Mouse (Mus musculus): Measurements from ENCODE around the gene Hoxa10. TPM values are rescaled to one million over a fixed set of nuclear protein-coding genes. Genes with fewer than 3 reads are reported as not detected.

Hoxa10 gene
- total RNA-seq, 1 experiment from 2014 or later: not detected

DNA sequence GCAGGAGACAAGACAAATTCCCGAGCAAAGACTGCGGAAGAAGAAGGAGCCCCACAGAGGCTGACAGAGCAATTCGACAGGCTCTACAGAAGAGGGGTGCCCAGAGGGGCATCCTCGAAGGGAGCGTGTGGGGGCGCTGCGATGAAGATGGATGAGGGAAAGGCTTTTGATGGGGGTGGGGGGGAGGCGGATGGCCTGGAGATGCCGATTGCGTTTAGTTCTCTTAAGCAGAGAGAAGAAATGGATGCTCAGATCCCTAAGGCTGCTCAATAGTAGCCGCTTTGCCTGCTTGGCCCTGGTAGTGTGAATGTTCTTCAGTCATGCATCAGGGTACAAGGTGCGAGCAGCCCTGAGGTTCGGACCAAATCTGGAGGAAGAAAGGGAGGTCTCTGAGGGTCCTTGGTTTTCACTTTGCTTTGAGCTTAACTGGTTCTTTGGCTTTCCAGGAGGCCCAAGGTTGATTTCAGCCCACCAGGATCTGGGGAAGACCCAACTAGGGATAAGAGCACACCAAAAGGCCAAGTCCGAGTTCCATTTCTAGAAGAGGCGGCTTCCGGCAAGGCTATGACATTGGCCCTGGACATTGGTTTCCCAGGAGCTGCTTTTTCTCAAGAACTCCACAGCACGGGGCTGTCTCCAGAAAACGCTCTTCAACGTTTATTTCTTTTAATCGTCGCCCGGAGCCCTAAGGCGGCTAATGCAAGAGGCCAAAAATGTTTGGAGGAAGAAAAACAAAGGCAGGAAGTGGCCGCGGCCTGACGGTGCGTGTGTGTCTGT is 8.2 kb upstream of the Hoxa10 start:
- ATAC-seq (ENCODE audit: extremely low read depth, insufficient number of reproducible peaks, low FRiP score, poor library complexity, severe bottlenecking): no peak

DNA sequence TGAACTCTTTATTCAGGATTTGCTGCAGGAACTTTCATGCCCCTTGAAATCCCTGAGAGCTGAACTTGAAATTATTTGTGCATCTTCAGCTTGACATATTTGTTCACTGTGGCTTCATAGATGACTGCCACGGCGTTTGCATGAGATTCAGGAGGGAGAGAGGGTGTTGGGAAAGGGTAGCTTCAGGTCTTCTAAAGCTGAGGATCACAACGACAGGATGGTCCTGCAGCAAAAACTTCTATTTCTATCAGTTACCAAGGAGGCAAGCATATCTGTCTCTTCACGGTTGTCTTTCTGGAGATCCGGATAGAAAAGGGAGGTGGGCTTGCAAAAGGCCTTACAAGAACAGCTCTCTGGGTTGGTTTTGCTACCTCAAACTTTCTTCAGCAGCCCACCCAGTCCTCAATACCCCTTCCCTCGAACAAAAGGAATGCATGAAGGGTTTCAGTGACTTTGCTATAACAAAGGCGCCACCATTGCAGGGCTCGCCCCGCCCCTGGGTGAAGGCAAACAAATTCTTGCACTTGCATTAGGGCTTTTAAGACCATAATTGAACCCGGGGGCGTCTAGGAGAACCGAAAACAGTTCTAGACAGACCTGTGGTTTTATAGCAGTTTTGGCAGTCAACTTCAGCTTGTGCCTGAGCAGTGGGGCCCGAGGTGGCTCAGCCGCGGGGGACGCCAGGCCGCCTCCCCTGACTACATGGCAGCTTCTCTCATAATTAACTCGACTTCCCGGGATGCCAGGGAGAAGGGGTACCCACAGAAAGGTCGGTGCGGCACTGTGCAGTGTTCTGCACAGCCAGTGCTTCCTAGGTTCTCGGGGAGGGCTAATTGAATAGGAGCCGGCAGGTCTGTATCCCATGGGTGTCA is 7.3 kb upstream of the Hoxa10 start:
- no peak for ATAC-seq (ENCODE audit: extremely low read depth, insufficient number of reproducible peaks, low FRiP score, poor library complexity, severe bottlenecking)

DNA sequence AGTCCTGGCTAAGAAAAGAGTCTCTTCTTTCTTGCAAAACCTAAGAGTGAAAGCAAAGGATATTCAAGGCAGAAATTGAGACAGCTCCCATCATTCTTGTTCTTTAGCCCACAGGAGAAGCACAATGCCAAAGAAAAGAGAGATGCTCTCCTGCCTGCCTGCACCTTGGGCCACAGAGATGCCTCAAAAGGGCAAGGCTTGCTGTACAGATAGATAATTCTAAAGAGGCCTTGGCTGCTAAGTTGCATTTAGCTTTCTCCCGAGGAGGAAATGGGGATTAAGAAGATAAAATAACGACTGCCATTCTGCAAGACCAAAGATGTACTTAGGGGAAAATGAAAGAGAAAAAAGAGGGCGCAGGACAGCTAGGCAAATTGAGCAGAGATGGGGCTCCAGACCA is 6.3 kb upstream of the Hoxa10 start:
- no peak for ATAC-seq (ENCODE audit: extremely low read depth, insufficient number of reproducible peaks, low FRiP score, poor library complexity, severe bottlenecking)

DNA sequence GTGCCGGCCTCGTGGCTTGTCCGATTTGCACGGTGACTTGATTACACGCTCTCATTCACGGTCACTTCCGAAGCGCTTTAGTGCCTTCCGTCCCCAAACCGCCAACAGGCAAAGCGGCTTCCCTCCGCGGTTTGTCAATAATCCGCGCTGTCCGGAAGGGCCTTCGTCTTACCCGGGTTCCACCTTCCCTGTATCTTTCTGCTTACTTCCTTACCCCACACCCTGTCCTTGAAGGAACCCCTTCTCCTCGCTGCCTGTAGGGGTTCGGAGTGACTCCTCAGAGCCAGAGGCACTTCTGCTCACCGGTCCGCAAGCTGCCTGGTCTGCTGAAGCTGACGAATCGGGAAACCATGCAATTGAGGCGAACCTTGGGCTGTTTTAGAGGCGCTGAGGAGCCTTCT is 5.7 kb upstream of the Hoxa10 start:
- 0 out of 2 replicates have a peak, but pooled peaks have one; percentile 27 for ATAC-seq (ENCODE audit: extremely low read depth, insufficient number of reproducible peaks, low FRiP score, poor library complexity, severe bottlenecking)

DNA sequence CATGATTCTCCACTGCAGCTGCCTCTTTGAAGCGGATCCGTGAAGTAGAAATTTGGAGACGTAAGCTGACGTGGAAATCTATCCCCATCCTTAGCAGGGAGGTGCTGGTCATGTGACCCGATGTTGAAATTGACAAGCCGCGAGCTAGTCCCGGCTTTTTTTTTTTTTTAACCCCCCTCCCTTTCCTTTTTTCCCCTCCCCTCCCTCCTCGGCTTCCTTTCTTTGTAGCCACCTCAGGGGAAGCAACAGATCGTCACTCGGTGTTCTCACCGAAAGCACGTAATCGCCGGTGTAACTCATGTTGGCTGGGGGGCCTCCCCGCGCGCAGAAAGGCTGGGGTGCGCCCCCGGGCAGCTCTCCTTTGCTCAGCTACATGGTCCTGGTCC is 5.1 kb upstream of the Hoxa10 start, which contains the start of gene Hoxa11:
TSS of gene Hoxa11 (minus strand) at position 54 of the 386 bp plus-strand sequence.
- ATAC-seq (ENCODE audit: extremely low read depth, insufficient number of reproducible peaks, low FRiP score, poor library complexity, severe bottlenecking): no peak

DNA sequence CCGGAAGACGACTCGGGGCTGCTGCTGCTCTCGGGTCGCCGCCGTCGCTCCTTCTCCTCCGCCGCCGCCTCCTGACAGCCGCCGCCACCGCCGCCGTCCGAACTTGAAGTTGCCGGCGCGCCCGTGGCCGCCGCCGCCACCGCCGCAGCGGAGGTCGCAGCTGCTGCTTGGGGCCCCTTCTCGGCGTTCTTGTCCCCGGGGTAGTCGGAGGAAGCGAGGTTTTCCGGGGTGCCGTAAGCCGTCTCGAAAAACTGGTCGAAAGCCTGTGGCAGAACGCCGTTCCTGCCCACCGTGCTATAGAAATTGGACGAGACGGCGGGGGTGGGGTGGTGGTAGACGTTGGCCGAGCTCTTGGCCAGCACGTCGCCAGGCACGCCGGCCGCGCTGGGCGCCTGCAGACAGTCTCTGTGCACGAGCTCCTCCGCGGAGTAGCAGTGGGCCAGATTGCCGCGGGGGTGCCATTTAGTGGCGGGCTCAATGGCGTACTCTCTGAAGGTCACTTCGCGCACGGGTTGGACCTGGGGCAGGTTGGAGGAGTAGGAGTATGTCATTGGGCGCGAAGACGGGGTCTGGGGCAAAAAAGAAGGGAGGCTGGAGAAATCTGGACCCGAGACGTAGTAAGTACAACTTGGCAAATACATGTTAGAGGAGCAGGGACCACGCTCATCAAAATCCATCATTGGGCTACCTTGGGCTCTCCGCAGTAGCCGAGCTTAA is 4.5 kb upstream of the Hoxa10 start:
- no peak for ATAC-seq (ENCODE audit: extremely low read depth, insufficient number of reproducible peaks, low FRiP score, poor library complexity, severe bottlenecking)

DNA sequence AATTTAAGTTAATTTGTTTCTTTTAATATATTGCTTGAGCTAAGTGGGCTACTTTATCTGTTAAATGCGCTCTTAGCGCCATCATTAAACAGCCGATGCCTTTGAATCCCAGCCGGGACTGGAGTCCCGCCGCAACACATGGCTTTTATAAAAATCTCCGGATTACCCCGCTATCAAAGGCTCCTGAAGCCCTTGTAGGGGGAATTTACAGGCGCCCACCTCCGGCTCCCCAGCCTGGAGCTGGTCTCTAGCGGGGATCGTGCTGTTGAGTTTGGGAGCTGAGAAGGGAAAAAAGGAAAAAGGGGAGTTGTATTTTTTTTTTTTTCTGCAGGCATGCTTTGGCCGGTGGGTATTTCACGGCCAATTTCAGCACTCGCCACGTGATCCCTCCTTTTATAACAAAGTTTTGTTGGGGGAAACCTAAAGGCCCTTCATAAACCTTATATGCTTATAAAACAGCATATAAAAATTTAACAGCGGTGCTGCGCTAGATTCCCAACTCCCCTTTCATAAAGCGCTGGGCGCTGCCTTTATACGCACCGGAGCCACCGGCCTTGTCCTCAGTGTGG is 3.9 kb upstream of the Hoxa10 start:
- ATAC-seq (ENCODE audit: extremely low read depth, insufficient number of reproducible peaks, low FRiP score, poor library complexity, severe bottlenecking): no peak

DNA sequence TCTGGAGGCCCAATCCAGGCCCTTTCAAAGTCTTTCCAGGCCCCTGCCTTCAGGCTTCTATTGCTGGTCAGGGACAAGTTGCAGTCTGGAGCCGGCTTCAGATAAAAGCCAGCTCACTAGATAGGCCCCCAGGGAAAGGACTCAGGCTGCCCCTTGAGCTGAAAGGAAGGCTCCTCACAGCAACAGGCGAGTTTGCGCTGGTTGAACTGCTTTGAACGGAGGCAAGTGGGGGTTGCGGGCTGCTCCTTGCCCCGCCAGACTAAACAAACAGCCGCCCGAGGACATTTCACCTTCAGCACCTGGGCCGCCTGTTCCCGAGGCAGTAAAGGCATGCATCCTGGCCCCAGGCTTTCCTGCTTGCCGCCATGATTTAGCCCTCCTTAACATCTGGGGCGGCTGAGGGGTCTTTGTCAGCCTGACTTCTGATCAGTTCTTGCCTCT is 3.0 kb upstream of the Hoxa10 start:
- ATAC-seq (ENCODE audit: extremely low read depth, insufficient number of reproducible peaks, low FRiP score, poor library complexity, severe bottlenecking): no peak

DNA sequence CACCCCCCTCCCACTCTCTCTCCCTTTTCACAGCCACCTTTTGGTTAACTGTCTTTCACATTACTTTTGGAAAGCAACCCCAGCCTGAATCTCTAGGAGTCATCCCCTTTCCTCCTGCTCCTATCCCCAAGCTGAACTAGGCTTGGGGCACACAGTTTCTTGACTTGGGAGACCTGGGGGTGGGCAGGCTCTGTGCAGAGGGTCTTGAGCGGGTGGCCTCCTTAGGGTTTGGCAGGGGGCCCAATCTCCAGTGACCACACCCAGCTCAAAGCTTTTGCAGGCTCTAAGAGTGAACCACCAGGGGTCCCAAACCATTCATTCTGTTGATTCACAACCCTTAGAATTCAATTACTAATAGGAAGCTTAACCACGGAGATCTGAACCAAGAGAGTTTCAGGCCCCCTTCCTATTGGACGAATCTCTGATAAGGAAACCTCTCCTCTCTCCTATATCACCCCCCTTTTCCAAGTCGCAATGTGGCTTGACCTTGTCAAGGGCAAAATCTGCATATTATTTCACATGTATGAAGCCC is 2.2 kb upstream of the Hoxa10 start:
- ATAC-seq (ENCODE audit: extremely low read depth, insufficient number of reproducible peaks, low FRiP score, poor library complexity, severe bottlenecking): no peak

DNA sequence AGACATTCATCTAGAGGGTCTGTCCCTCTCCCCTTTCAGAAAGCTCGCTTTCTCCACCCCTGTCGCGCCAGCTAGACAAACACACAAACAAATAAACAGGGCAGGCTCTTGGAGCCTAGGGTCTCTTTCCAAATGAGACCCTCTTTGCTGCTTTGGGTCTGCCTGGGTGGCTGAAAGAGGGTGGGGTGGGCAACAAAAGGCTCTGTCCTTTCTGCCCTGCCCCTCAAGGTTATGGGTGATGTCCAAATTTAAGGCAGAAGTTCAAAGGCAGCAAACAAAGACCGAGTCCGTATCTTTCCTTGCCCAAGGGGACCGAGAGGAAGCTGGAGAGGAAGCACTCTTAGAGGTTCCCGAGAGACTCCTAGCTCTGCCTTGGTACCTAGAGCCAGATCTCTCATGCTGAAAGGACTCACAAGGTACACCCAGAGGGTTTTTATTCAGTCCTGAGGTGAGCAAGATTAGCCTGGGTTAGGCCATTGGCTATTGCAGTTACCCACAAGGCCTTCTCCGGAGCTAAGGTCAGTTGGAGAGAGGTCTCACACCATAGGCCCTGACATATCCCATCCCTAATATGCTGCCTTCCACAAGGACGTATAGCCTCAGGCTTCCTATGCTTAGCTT is 457 bp upstream of the Hoxa10 start:
- ATAC-seq (ENCODE audit: extremely low read depth, insufficient number of reproducible peaks, low FRiP score, poor library complexity, severe bottlenecking): no peak

DNA sequence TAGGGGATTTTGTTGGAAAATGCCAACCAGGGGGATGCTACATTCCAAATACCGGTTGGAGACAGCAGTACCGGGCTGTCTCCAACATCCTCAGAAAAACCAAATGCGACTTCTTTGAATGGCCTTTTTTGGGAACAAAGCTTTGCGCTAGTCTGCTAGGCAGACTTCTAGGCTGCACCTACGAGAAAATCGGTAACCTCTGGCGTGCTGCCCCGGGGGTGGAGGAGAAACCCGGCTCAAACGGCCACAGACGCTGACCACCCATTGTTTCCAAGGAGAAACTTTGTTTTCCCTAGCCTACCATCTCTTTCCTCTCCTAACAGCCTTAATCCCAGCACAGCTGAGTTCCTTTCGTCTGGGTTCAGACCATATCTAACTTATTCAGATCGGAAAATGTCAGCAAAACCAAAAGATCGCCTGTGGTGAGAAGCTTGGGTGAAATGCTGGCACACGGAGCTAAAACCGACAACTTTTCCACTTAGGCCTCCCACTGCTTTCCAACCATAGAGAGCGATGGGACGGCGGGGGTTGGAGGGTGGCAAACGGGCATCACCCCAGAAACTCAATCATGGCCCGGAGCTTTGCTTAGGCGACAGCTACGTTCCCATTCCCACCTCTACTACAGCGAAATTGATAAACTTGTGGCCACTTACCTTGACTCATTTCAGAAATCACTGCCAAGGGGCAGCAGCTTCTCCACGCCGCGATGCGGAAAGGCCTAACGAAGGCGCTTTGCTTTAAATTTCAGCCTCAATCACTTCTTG is 847 bp downstream of the Hoxa10 start:
- no peak for ATAC-seq (ENCODE audit: extremely low read depth, insufficient number of reproducible peaks, low FRiP score, poor library complexity, severe bottlenecking)

DNA sequence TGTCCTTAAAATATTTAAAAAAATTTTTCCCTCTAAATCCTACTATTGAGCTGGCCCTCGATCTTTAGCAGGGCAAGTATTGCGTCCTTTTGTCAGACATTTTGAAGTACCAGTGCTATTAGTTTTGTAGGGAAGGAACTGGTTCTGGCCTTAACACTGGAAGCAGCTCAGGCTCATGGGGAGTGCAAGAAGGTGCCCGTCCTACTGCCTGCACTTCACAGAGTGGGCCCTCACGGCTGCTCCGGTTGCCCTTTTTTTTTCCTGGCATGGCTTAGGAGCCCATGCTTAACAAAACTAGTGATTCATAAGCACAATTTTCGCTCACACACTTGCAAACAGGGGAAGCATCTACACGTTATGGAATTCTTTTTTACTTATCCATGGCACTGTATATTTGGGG is 1.7 kb downstream of the Hoxa10 start:
- ATAC-seq (ENCODE audit: extremely low read depth, insufficient number of reproducible peaks, low FRiP score, poor library complexity, severe bottlenecking): no peak

DNA sequence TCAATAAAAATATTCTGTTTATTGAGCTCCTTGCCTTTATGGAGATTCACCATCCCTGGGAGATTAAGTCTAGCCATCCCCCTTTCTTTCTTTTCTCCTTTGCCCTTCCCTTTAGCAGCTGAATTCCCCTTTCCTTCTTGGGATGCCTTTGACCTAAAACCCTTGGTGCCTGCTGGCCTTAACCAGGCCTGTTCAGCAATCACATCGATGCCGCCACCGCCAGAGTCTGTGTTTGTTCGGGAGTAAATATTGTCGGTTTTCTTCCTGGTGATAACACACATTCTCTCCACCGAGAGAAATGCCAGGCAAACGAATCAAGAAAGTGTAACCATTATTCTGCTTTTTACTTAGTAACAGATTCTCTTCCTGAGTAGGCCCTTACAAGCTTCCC is 2.5 kb downstream of the Hoxa10 start:
- ATAC-seq (ENCODE audit: extremely low read depth, insufficient number of reproducible peaks, low FRiP score, poor library complexity, severe bottlenecking): no peak

DNA sequence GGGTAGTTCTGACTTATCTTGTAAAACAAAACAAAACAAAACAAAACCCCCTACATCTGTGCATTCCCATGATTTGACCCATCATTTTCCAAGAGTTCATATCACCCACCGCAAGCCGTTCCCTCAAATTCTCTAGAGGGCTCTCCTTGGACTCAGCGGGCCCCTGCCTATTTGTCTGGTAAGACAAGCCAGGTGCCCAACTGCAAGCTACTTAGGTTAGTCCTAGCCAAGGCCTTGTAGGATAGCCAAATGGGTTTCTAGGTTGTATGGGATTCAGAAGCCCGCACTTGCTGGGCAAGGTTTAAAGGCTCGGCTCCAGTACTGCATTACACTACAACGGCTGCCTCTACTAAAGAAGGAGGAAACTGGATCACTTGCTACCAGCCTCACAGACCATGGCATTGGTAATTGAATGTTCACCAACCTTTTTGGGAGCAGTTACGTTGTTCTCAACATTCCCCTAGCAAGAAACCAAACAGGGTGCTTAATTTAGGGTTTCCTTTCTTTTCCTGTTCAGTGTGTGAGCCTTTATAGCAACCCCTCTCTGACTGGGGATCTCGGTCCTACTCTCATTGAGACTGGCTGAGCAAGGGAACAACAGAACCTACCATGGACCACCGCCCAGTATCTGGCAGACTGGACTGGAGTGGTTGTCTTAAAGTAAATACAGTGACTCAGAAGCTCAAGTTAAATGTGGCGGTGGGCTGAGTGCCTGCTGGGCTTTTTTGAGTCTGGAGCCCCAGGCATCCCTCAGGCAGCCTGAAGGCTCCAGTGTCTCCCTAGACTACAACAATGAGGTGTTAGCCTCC is 3.1 kb downstream of the Hoxa10 start:
- no peak for ATAC-seq (ENCODE audit: extremely low read depth, insufficient number of reproducible peaks, low FRiP score, poor library complexity, severe bottlenecking)

DNA sequence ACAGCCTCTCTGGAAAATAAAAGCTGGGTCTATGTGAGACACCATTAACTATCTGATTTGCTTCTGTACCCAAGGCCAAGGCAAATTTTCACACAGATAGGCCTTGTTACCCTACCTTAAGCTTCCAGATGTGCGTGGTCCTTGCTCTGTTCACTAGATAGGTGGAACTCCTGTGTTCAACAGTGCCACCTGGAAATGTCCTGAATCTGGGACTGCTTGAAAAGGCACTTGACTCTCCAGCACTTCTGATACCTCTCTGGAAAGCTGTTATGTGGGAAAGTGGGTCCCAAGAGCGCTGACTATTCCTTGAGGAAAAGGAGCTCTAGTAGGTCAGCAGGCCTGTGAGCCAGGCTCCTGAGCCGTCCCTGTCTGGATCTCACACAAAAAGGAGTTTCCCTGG is 3.8 kb downstream of the Hoxa10 start:
- ATAC-seq (ENCODE audit: extremely low read depth, insufficient number of reproducible peaks, low FRiP score, poor library complexity, severe bottlenecking): no peak

DNA sequence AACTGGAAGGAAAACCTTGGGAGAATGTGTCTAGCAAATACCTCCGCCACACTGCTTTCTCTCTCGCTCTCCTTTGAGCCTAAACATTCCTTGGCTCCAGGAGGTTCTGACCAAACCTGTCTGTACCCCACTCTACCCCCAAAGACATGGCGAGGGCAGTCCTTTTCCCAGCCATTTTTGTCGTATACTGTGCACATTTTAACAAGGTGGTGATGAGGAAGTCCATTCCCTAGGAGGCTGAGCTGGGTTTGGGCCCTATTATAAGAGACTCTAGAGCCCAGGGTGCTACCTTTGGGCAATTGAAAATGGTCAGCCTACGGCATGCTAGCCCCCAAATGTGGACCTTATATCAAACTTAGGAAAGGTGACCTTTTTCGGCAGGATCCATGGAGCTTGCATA is 4.8 kb downstream of the Hoxa10 start:
- ATAC-seq (ENCODE audit: extremely low read depth, insufficient number of reproducible peaks, low FRiP score, poor library complexity, severe bottlenecking): no peak

DNA sequence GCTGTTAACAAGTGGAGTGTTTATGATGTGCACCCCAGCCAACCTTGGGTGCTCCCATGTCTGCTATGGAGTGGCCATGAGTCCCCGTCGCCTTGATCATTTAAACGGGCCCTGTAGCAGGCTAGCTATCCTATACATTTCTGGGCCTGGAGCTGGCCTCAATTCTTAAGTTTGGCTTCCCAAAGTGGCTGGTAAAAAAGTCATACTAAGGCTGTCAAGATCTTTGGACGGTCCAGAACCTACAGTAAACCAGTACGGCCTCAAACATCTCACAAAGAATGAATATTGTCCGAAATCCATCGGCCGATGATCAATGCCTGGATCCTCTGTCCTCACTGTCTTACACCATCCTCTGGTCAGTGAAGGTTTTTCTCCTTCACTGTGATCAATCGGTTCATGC is 5.4 kb downstream of the Hoxa10 start:
- ATAC-seq (ENCODE audit: extremely low read depth, insufficient number of reproducible peaks, low FRiP score, poor library complexity, severe bottlenecking): no peak
